Mouse (Mus musculus) kidney, postnatal 4 days (tissue): ENCODE measurements around the gene Vps13a.

Experiments
- DNase-seq, 2 experiments: peaks; one replicate each; pipeline ENCODE4 v3.0.0; 2021; ENCODE audit warnings: mixed read lengths in 2 of 2

Gene Vps13a

GRCm38 (mm10) chr19:16755854-16756253 lies 24.9 kb downstream of the Vps13a start:
- no peak for DNase-seq

GRCm38 (mm10) chr19:16755226-16755625 lies 25.5 kb downstream of the Vps13a start:
- peak; percentile 17 to 27 for DNase-seq

- DNase-seq = no peak
Measured at GRCm38 (mm10) chr19:16753151-16753550, 27.6 kb downstream of the Vps13a start.

- no peak for DNase-seq
Measured at GRCm38 (mm10) chr19:16736854-16737253, 43.9 kb downstream of the Vps13a start.

GRCm38 (mm10) chr19:16728729-16729128 lies 52.0 kb downstream of the Vps13a start:
- no peak for DNase-seq

- no peak for DNase-seq
Measured at GRCm38 (mm10) chr19:16715249-16715648, 65.5 kb downstream of the Vps13a start.

GRCm38 (mm10) chr19:16701790-16702189 lies 78.9 kb downstream of the Vps13a start:
- no peak for DNase-seq

- no peak for DNase-seq
Measured at GRCm38 (mm10) chr19:16684922-16685321, 95.8 kb downstream of the Vps13a start.

- no peak for DNase-seq
Measured at GRCm38 (mm10) chr19:16684210-16684609, 96.5 kb downstream of the Vps13a start.

GRCm38 (mm10) chr19:16625610-16626395 lies 154.9 kb downstream of the Vps13a start:
- peak; percentile 5 to 11 for DNase-seq

GRCm38 (mm10) chr19:16624994-16625393 lies 155.7 kb downstream of the Vps13a start:
- DNase-seq = no peak

GRCm38 (mm10) chr19:16623154-16623553 lies 157.6 kb downstream of the Vps13a start:
- no peak for DNase-seq

GRCm38 (mm10) chr19:16607634-16608033 lies 173.1 kb downstream of the Vps13a start:
- no peak for DNase-seq

GRCm38 (mm10) chr19:16602026-16602425 lies 178.7 kb downstream of the Vps13a start:
- DNase-seq = no peak

GRCm38 (mm10) chr19:16599298-16599970 lies 181.3 kb downstream of the Vps13a start:
- peak; percentile 68 to 77 for DNase-seq

- peak; percentile 53 to 71 for DNase-seq
Measured at GRCm38 (mm10) chr19:16598653-16599297, 182.0 kb downstream of the Vps13a start.

GRCm38 (mm10) chr19:16597216-16597615 lies 183.5 kb downstream of the Vps13a start:
- DNase-seq = no peak

GRCm38 (mm10) chr19:16593975-16594317 lies 186.8 kb downstream of the Vps13a start:
- DNase-seq = no peak

- DNase-seq = no peak
Measured at GRCm38 (mm10) chr19:16593256-16593974, 187.3 kb downstream of the Vps13a start.

- no peak for DNase-seq
Measured at GRCm38 (mm10) chr19:16585379-16585778, 195.4 kb downstream of the Vps13a start.

- DNase-seq = no peak
Measured at GRCm38 (mm10) chr19:16584546-16584945, 196.2 kb downstream of the Vps13a start.

- DNase-seq = no peak
Measured at GRCm38 (mm10) chr19:16580501-16580900, 200.2 kb downstream of the Vps13a start.

- no peak for DNase-seq
Measured at GRCm38 (mm10) chr19:16579656-16580260, 201.0 kb downstream of the Vps13a start.
